Mouse (Mus musculus): ENCODE results near the gene Lyzl4. TPM values are rescaled to one million over a fixed set of nuclear protein-coding genes. Genes with fewer than 3 reads are reported as not detected.
"Not testable (repeated sequence)": the region's sequence is repeated elsewhere in the genome, so short reads cannot be mapped to it uniquely, and the experiment has no call there.

Gene Lyzl4
- polyA plus RNA-seq, 1 experiment from 2014 or later, result not detected

- Histone ChIP-seq H3K27ac (ENCODE audit: low read depth, low read length) (no peak overlapping the region), H3K4me3 (ENCODE audit: low read depth, low read length) (no peak overlapping the region), H3K4me2 (no peak overlapping the region), H3K27me3 (replicated peaks; ENCODE audit: control insufficient read depth, insufficient read depth, low read length) (peaks cover 9% of the 10 kb centered on the region; the same call in 1 of the 2 replicates), H3K4me1 (replicated peaks; ENCODE audit: control insufficient read depth, insufficient read depth, low read length) (no peaks in the 10 kb centered on the region), H3K36me3 (ENCODE audit: control insufficient read depth, insufficient read depth, low read length) (no peaks in the 10 kb centered on the region), H3K9me3 (ENCODE audit: control insufficient read depth, low read length) (no peaks in the 10 kb centered on the region), H3K9ac (ENCODE audit: low read depth, low read length) (no peak overlapping the region)
- 52% methylated on average over 12 of the region's 12 CpGs for WGBS
- ATAC-seq (replicated peaks; ENCODE audit: low FRiP score) (no peak), DNase-seq (ENCODE audit: low spot score) (peak; percentile 59)
Observed at GRCm38 (mm10) chr9:121605414-121606278, 36.2 kb downstream of the Lyzl4 start.

GRCm38 (mm10) chr9:121602381-121602780 lies 39.5 kb downstream of the Lyzl4 start:
- ATAC-seq (replicated peaks; ENCODE audit: low FRiP score) (no peak), DNase-seq (ENCODE audit: low spot score) (no peak)
- H3K4me1 ChIP-seq (replicated peaks; ENCODE audit: control insufficient read depth, insufficient read depth, low read length), result no peaks in the 10 kb centered on the region
- 82% methylated on average over 2 of the region's 2 CpGs for WGBS
- no peak overlapping the region for H3K9ac ChIP-seq (ENCODE audit: low read depth, low read length)
- no peaks in the 10 kb centered on the region for H3K36me3 ChIP-seq (ENCODE audit: control insufficient read depth, insufficient read depth, low read length)
- no peak overlapping the region for H3K27ac ChIP-seq (ENCODE audit: low read depth, low read length)
- no peak overlapping the region for H3K4me2 ChIP-seq
- H3K27me3 ChIP-seq (replicated peaks; ENCODE audit: control insufficient read depth, insufficient read depth, low read length), result peaks cover 9% of the 10 kb centered on the region; the same call in 1 of the 2 replicates
- H3K4me3 ChIP-seq (ENCODE audit: low read depth, low read length), result no peak overlapping the region
- H3K9me3 ChIP-seq (ENCODE audit: control insufficient read depth, low read length), result no peaks in the 10 kb centered on the region

- WGBS, result 25% methylated on average over 6 of the region's 6 CpGs
- H3K4me2 ChIP-seq, result no peak overlapping the region
Observed at GRCm38 (mm10) chr9:121600861-121601427, 41.0 kb downstream of the Lyzl4 start.

GRCm38 (mm10) chr9:121600201-121600860 lies 41.6 kb downstream of the Lyzl4 start:
- no peak overlapping the region for H3K9ac ChIP-seq (ENCODE audit: low read depth, low read length)
- H3K27ac ChIP-seq (ENCODE audit: low read depth, low read length), result no peak overlapping the region
- DNase-seq (ENCODE audit: low spot score) (no peak), ATAC-seq (replicated peaks; ENCODE audit: low FRiP score) (no peak)
- H3K4me1 ChIP-seq (replicated peaks; ENCODE audit: control insufficient read depth, insufficient read depth, low read length), result no peaks in the 10 kb centered on the region
- no peak overlapping the region for H3K4me3 ChIP-seq (ENCODE audit: low read depth, low read length)
- no peaks in the 10 kb centered on the region for H3K9me3 ChIP-seq (ENCODE audit: control insufficient read depth, low read length)
- 47% methylated on average over 13 of the region's 13 CpGs for WGBS
- peaks cover 7% of the 10 kb centered on the region; the same call in 1 of the 2 replicates for H3K27me3 ChIP-seq (replicated peaks; ENCODE audit: control insufficient read depth, insufficient read depth, low read length)
- no peak overlapping the region for H3K4me2 ChIP-seq
- no peaks in the 10 kb centered on the region for H3K36me3 ChIP-seq (ENCODE audit: control insufficient read depth, insufficient read depth, low read length)

More at GRCm38 (mm10) chr9:121600861-121601427, 41.0 kb downstream of the Lyzl4 start:
- H3K27me3 ChIP-seq (replicated peaks; ENCODE audit: control insufficient read depth, insufficient read depth, low read length), result peaks cover 7% of the 10 kb centered on the region; the same call in 1 of the 2 replicates
- H3K36me3 ChIP-seq (ENCODE audit: control insufficient read depth, insufficient read depth, low read length), result no peaks in the 10 kb centered on the region
- H3K9ac ChIP-seq (ENCODE audit: low read depth, low read length), result no peak overlapping the region
- ATAC-seq (replicated peaks; ENCODE audit: low FRiP score), result no peak
- no peak overlapping the region for H3K27ac ChIP-seq (ENCODE audit: low read depth, low read length)
- DNase-seq (ENCODE audit: low spot score), result no peak
- H3K9me3 ChIP-seq (ENCODE audit: control insufficient read depth, low read length), result no peaks in the 10 kb centered on the region
- no peak overlapping the region for H3K4me3 ChIP-seq (ENCODE audit: low read depth, low read length)
- no peaks in the 10 kb centered on the region for H3K4me1 ChIP-seq (replicated peaks; ENCODE audit: control insufficient read depth, insufficient read depth, low read length)

- 76% methylated on average over 6 of the region's 6 CpGs for WGBS
- DNase-seq (ENCODE audit: low spot score), result no peak
Observed at GRCm38 (mm10) chr9:121599551-121599950, 42.3 kb downstream of the Lyzl4 start.

DNA sequence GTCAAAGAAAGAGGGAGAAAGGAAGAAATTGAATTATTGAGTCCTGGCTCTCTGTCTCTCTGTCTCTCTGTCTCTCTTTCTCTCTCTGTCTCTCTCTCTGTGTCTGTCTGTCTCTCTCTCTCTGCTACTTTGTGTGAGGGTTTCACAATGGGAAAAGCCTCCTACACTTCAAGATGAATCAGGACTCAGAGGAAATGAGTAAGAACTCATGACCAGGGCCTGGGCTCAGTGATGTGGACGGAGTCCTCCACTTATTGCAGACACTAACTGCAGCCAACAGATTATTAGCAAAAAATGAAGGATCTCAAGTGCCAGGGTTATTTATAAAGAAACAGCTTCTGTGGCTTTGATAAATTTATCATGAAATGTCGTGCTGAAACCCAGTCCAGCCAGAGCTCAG lies 43.8 kb downstream of the Lyzl4 start:
- H3K36me3 ChIP-seq (ENCODE audit: control insufficient read depth, insufficient read depth, low read length), result no peaks in the 10 kb centered on the region
- no peak overlapping the region for H3K9ac ChIP-seq (ENCODE audit: low read depth, low read length)
- ATAC-seq (replicated peaks; ENCODE audit: low FRiP score), result no peak
- DNase-seq (ENCODE audit: low spot score), result no peak
- H3K27ac ChIP-seq (ENCODE audit: low read depth, low read length), result no peak overlapping the region
- H3K4me1 ChIP-seq (replicated peaks; ENCODE audit: control insufficient read depth, insufficient read depth, low read length), result no peaks in the 10 kb centered on the region
- no peak overlapping the region for H3K4me2 ChIP-seq
- H3K27me3 ChIP-seq (replicated peaks; ENCODE audit: control insufficient read depth, insufficient read depth, low read length), result peaks cover 7% of the 10 kb centered on the region; the same call in 1 of the 2 replicates
- H3K4me3 ChIP-seq (ENCODE audit: low read depth, low read length), result no peak overlapping the region
- whole genome bisulfite sequencing, result 72% methylated on average over 2 of the region's 2 CpGs
- no peaks in the 10 kb centered on the region for H3K9me3 ChIP-seq (ENCODE audit: control insufficient read depth, low read length)

More at GRCm38 (mm10) chr9:121599551-121599950, 42.3 kb downstream of the Lyzl4 start:
- no peak for ATAC-seq (replicated peaks; ENCODE audit: low FRiP score)
- Histone ChIP-seq H3K4me1 (replicated peaks; ENCODE audit: control insufficient read depth, insufficient read depth, low read length) (no peaks in the 10 kb centered on the region), H3K9me3 (ENCODE audit: control insufficient read depth, low read length) (no peaks in the 10 kb centered on the region), H3K27me3 (replicated peaks; ENCODE audit: control insufficient read depth, insufficient read depth, low read length) (peaks cover 7% of the 10 kb centered on the region; the same call in 1 of the 2 replicates), H3K9ac (ENCODE audit: low read depth, low read length) (no peak overlapping the region), H3K36me3 (ENCODE audit: control insufficient read depth, insufficient read depth, low read length) (no peaks in the 10 kb centered on the region), H3K4me2 (no peak overlapping the region), H3K27ac (ENCODE audit: low read depth, low read length) (no peak overlapping the region), H3K4me3 (ENCODE audit: low read depth, low read length) (no peak overlapping the region)

GRCm38 (mm10) chr9:121594771-121595170 lies 47.1 kb downstream of the Lyzl4 start:
- 73% methylated on average over 4 of the region's 4 CpGs for WGBS
- no peaks in the 10 kb centered on the region for H3K36me3 ChIP-seq (ENCODE audit: control insufficient read depth, insufficient read depth, low read length)
- no peak for DNase-seq (ENCODE audit: low spot score)
- H3K4me3 ChIP-seq (ENCODE audit: low read depth, low read length), result no peak overlapping the region
- no peak for ATAC-seq (replicated peaks; ENCODE audit: low FRiP score)
- no peaks in the 10 kb centered on the region for H3K4me1 ChIP-seq (replicated peaks; ENCODE audit: control insufficient read depth, insufficient read depth, low read length)
- H3K9me3 ChIP-seq (ENCODE audit: control insufficient read depth, low read length), result no peaks in the 10 kb centered on the region
- H3K27me3 ChIP-seq (replicated peaks; ENCODE audit: control insufficient read depth, insufficient read depth, low read length), result no peaks in the 10 kb centered on the region
- no peak overlapping the region for H3K4me2 ChIP-seq
- H3K27ac ChIP-seq (ENCODE audit: low read depth, low read length), result no peak overlapping the region
- H3K9ac ChIP-seq (ENCODE audit: low read depth, low read length), result no peak overlapping the region

DNA sequence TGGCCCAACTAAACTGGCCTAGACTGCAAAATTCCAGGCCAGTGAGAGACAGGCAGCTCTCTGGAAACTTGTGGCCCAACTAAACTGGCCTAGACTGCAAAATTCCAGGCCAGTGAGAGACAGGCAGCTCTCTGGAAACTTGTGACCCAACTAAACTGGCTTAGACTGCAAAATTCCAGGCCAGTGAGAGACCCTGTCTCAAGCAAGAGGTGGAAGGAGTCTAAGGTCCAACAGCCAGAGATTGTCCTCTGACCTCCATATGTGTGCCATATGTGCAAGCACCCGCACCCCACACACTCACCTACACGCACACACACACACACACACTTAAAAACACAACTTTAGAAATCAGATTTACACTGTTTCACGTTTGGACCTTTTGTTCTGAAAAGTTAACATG lies 48.1 kb downstream of the Lyzl4 start:
- not testable (repeated sequence) for H3K4me2 ChIP-seq; H3K9ac ChIP-seq (ENCODE audit: low read depth, low read length); H3K27ac ChIP-seq (ENCODE audit: low read depth, low read length); H3K27me3 ChIP-seq (replicated peaks; ENCODE audit: control insufficient read depth, insufficient read depth, low read length); H3K4me3 ChIP-seq (ENCODE audit: low read depth, low read length); H3K9me3 ChIP-seq (ENCODE audit: control insufficient read depth, low read length); DNase-seq (ENCODE audit: low spot score); H3K36me3 ChIP-seq (ENCODE audit: control insufficient read depth, insufficient read depth, low read length); H3K4me1 ChIP-seq (replicated peaks; ENCODE audit: control insufficient read depth, insufficient read depth, low read length); ATAC-seq (replicated peaks; ENCODE audit: low FRiP score)
- WGBS, result 78% methylated on average over 3 of the region's 3 CpGs

All from liver, embryonic 11.5 days (tissue).